Mouse (Mus musculus) induced T-regulatory cell, adult 2 months (primary cell): Measurements from ENCODE around the gene Lacc1.
A peak's percentile ranks its signal among the peaks of the same experiment; 100 is the strongest.
"Not testable (repeated sequence)": the region's sequence is repeated elsewhere in the genome, so short reads cannot be mapped to it uniquely, and the experiment has no call there.

Source experiments
- DNase-seq: peaks from one replicate; pipeline ENCODE4 v3.0.0-alpha.2; 2012; ENCODE audit warnings: low read depth

Gene Lacc1

GRCm38 (mm10) chr14:77036226-77037046, at the start of gene Lacc1, which contains the start of gene Ccdc122:
Gene Lacc1, minus strand, starts transcription at chr14:77036904.
Gene Ccdc122, plus strand, starts transcription at chr14:77036772.
- DNase-seq = peak; percentile 89

DNA sequence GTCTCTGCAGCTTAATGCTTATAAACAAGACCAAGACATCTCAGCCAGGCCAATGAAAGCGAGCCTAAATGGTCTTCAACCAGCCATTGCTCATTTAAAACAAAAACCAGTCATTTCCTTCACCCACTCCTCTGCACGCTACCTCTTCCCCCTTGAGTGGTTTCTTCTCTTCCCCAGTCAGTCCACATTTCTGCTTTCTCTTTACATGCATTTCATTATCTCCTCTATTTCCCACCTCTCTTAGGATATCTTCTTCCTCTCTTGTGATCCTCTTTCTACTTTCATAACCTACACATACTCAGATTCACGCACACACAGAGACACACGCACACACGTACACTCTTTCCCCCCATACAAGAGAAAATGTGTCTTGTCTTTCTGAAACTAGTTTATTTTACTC, 44.5 kb upstream of the Lacc1 start:
- no peak for DNase-seq

- DNase-seq = no peak
Observed at GRCm38 (mm10) chr14:77069361-77069760, 32.7 kb upstream of the Lacc1 start.

GRCm38 (mm10) chr14:77053288-77053687, 16.6 kb upstream of the Lacc1 start:
- DNase-seq = no peak

DNA sequence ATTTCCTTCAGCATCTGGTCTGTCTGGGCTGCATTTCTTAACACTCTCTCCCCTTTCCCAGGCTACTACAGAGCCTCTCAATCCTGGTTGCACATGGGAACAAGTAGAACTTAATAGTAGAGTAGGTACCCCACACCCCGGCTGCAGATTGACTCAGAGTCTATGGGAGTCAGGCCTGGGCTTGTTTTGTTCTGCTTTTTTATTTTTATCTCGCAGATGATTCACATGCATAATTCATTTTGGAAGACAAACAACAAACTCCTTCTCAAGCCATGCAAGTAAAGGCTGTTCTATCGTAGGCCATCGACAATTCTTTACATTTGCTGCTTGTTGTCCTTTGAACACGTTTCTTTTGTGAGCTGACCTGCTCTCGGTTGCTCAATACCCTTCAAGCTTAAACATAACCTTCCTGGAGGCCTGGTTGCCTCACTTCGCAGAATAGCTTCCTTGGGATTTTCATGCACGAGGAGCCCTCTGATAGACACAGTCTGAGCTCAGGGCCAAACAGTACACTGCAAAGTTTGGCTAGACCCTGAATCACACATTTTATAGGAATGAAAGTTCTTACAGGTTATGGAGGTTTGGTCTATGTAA, 1.2 kb upstream of the Lacc1 start:
- no peak for DNase-seq

GRCm38 (mm10) chr14:77037330-77037729, 626 bp upstream of the Lacc1 start:
- no peak for DNase-seq

GRCm38 (mm10) chr14:77034970-77035369, 1.7 kb downstream of the Lacc1 start:
- DNase-seq = no peak

DNA sequence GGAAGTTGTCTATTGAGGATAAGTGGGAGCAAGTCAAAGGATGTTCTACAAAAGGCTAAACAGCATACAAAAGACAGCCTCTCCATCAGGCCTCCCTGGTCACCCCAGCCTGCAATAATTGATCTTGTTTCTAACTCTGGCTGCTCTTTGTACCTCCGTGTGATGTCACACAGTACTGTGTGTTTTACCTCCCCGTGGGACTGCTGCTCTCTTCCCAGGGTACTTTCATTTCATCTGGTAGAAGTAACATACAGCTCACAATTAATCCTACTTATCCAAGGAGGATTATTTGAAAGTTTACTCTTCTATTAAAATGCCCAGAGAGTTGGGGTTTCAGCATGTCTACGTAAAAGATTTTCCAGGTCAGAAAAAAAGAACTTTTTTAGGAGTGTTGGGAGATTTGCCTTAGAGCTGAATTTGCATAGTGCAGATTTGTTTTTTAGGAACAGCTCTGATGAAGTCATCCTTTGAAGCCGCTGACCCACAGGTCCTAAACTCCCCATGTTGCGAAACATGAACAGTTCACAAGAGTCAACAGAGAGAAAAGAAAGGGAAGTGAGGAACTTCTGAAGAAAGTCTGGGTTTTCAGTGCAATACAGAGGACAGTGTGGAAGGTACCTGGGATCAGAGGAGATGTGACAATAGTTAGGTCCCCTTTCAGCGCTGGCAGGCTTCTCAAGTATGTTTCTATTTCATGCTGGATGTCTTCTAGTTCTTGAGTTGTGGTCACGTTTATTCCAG, 2.4 kb downstream of the Lacc1 start:
- no peak for DNase-seq

DNA sequence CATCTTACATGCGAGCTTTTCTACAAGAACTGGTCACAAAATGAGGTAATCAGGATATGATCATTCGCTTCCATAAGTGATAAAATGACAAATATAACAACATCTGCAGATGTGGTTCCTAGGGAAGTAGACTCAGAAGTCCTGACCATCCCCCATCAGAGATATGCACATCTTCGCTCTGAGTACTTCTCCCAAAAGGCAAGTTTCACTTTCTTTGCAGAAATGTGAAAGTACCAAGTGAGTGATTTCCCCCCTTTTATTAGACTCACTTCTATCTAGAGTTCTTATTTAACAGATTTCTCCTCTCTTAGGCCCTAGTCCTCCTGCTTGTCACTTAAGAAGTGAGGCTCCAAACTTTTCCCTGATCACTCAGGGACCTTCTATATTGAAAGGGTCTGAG, 3.3 kb downstream of the Lacc1 start:
- no peak for DNase-seq

- no peak for DNase-seq
Observed at GRCm38 (mm10) chr14:77032433-77032832, 4.3 kb downstream of the Lacc1 start.

DNA sequence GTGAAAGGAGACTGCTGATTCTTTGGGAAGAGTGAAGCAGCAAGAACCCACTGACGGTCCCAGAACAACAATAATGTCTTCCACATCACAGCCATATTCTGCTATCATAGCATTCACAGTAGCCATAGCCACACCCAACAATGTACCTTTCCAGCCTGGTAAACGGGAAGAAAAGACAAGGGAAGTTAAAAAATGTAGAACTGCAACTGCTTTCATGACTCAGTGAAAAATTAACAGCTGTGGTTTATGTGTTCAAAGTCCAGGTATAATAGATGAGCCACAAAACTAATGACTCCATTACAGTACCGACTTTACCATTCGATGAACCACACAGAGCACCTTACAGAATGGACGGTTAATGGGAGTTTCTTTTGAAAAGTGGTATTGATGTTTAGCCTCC, 5.9 kb downstream of the Lacc1 start:
- no peak for DNase-seq

DNA sequence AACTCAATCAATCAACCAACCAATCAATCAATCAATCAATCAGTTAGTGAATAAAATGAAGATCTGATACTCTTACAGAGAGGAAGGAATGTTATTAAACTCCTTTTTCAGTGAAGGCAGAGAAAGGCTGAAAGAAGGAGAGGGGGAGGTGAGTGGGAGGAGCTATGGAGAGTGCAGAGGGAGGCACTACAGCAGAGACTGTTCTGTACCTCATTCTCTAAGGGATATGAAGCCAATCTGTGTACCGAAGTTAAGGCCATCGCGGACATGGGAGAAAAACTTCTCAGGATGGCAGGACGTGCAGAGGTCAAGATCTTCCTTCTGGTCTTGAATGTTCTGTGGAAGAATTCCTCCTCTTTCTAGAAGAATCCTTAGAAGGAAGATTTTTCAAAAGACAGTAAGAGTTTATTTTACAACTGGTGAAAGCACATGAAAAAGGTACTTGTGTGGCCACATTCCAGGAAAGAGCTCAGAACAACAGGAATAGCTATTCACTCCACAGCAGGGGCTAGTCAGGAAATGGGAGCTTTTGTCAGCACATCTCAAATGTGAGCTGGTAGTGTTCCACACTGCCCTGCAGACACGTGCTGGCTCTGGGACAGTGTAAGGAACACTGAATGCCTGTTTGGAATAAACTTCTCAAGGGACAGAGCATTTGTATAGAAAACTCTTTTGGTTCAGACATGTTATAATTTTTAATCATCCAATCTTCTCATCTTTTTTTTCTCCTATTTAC, 7.2 kb downstream of the Lacc1 start:
- DNase-seq = no peak

DNA sequence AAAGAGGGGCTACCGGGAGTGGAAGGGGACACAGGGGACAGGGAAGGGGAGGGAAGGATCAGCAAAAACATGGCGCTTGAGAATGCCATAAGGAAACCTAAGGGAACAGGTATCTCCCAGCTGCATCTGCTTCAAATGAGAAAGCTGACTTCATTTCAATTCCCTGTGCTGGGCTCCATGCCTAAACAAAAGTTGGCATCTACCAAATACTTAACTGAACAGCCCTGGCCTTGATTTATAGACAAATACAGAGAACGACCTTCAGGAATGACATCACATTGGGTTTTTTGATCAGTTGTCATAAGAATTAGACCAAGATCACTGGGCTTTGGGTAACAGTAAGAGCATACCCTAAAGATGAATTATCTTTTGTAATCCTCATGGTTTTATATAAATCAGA, 12.2 kb downstream of the Lacc1 start:
- DNase-seq = no peak

- no peak for DNase-seq
Observed at GRCm38 (mm10) chr14:77017211-77017610, 19.5 kb downstream of the Lacc1 start.

GRCm38 (mm10) chr14:77016783-77017182, 19.9 kb downstream of the Lacc1 start:
- DNase-seq = not testable (repeated sequence)

DNA sequence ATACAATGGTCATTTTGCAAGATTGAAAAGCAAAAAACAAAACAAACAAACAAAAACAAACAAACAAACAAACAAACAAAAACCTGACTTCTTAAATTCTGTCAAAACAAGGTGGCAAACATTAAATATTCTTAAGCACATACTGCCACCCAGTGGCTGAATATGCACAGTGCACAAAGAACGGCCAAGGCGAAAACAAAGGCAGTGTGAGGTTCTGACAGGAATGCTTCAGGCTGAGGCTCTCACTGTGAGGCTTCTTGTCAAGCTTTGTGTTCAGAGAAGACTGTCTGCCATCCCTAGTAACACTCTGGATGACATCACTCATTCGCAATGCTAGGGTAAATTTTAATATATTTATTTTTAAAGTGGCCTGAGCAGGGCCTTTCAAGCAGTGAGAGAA, 24.9 kb downstream of the Lacc1 start:
- DNase-seq = peak; percentile 75

GRCm38 (mm10) chr14:77008238-77008637, 28.5 kb downstream of the Lacc1 start:
- DNase-seq = peak; percentile 58

- DNase-seq = no peak
Observed at GRCm38 (mm10) chr14:77005566-77005965, 31.1 kb downstream of the Lacc1 start.

GRCm38 (mm10) chr14:77004740-77005139, 32.0 kb downstream of the Lacc1 start:
- no peak for DNase-seq

- not testable (repeated sequence) for DNase-seq
Observed at GRCm38 (mm10) chr14:76990351-76990750, 46.4 kb downstream of the Lacc1 start.

- DNase-seq = no peak
Observed at GRCm38 (mm10) chr14:76981781-76982180, 54.9 kb downstream of the Lacc1 start.

DNA sequence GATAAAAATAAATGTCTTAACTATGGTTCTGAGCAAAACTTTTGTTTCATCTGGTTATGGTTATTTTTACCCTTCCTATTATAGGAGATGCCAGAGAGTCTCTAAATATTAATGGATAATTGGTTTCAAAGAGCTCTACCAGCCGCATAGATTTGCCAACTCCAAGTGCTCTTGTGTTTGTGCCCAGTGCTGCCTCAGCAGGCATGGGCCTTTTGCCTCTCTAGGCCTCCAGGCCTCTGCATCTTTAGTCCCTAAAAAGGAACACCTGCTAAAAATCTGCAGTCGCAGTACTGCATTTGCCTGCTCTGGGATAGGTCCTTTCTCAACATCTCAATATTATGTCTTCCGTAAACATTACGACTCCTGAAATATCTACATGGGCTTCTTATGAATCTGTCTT, 55.5 kb downstream of the Lacc1 start:
- DNase-seq = no peak
